Mouse (Mus musculus): ENCODE measurements around the gene Sort1. TPM values are rescaled to one million over a fixed set of nuclear protein-coding genes. Genes with fewer than 3 reads are reported as not detected.

Sort1 gene
- polyA plus RNA-seq, 1 experiment from 2014 or later, result 7.6 TPM

DNA sequence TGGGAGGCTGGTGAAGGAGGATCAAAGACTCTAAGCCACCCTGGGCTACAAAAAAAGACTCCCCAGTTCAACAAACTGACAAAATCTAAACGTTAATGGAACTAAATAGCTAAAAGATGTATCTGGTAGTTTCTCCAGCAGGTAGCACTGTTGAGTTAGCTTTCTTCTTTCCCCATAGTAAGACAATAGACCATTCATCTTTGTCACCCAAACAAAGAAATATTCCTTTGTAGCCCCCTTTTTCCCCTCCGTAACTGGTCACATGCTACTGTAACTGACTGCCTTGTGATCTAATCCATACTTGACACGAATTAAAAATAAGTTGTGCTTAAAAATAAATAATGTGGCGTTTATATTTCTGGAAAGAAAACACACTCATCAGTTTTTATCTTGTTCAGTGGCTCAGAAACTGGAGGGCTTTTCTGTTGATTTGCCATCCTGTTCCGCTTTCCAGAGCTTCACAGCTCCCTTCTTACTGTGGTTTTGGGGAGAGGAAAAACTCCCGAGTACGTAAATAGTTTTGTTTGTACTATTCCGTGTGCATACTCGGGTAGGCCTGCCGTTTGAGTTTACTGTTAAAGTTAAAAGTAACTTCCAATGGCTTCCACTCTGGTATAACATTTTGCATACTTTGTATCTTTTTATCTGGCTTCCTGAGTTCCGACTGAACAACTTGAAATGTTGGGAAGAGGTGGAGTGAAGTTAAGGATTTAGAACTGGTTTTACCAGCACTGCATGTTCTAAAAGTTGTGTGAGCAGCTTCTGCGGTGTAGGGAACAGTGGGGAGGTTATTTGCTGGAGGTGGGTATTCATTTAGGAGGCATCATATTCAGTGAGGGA lies 1.3 kb upstream of the Sort1 start:
- Histone ChIP-seq H3K27ac (ENCODE audit: low read length) (peak overlapping the region; percentile 87), H3K4me1 (ENCODE audit: insufficient read depth, low read length) (peaks cover 37% of the 10 kb centered on the region), H3K9ac (replicated peaks; ENCODE audit: low read length) (peak overlapping the region; percentile 86), H3K4me2 (replicated peaks; ENCODE audit: low read depth, low read length) (peak overlapping the region; percentile 96), H3K36me3 (ENCODE audit: insufficient read depth, low read length) (peaks cover 10% of the 10 kb centered on the region), H3K27me3 (ENCODE audit: insufficient read depth, low read length) (no peaks in the 10 kb centered on the region), H3K4me3 (ENCODE audit: low read length) (peak overlapping the region; percentile 85), H3K9me3 (ENCODE audit: low read length) (no peaks in the 10 kb centered on the region)
- ATAC-seq (ENCODE audit: low FRiP score, low TSS enrichment), result no peak
- WGBS, result 18% methylated on average over 12 of the region's 12 CpGs

- ATAC-seq (ENCODE audit: low FRiP score, low TSS enrichment), result no peak
- WGBS, result 9% methylated on average over 6 of the region's 6 CpGs
Observed at GRCm38 (mm10) chr3:108283241-108283561, 681 bp upstream of the Sort1 start.

DNA sequence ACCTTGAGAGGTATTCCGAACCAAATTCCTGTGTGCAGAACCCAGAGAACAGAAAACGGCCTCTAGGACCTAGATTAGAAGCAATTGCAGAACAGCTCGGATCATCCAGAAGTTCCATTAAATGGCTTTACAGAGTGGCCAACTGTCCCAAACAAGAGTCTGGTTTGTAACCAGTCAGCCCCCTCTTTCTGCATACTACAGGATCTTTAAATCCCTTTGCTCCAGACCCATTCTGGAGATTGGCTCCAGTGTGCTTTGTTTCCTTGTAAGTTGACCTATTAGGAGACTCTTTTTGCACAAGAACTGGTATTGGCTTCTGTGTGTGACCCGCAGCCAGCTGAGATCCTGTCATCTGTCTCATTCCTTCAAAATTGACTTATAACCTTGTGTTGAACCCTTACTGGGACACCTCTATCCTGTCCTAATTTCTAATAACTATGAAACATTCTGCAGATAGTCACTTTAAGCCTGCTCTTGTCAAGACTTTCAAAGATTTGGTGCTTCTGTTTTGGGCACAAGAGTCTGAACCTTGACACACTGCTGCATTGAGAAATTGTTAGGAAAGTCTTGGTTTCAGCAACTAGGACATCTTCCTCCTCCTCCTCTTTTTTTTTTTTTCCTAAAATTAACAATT lies 1.3 kb downstream of the Sort1 start:
- H3K27ac ChIP-seq (ENCODE audit: low read length), result no peak overlapping the region
- H3K36me3 ChIP-seq (ENCODE audit: insufficient read depth, low read length), result 0 out of 2 replicates have a peak, but pooled peaks cover 2% of the 10 kb centered on the region
- peak overlapping the region; percentile 96 for H3K4me2 ChIP-seq (replicated peaks; ENCODE audit: low read depth, low read length)
- H3K27me3 ChIP-seq (ENCODE audit: insufficient read depth, low read length), result no peaks in the 10 kb centered on the region
- WGBS, result 57% methylated on average over 4 of the region's 4 CpGs
- H3K9ac ChIP-seq (replicated peaks; ENCODE audit: low read length), result no peak overlapping the region
- H3K4me3 ChIP-seq (ENCODE audit: low read length), result peak overlapping the region; percentile 85
- peaks cover 63% of the 10 kb centered on the region for H3K4me1 ChIP-seq (ENCODE audit: insufficient read depth, low read length)
- ATAC-seq (ENCODE audit: low FRiP score, low TSS enrichment), result no peak
- no peaks in the 10 kb centered on the region for H3K9me3 ChIP-seq (ENCODE audit: low read length)

More at GRCm38 (mm10) chr3:108283241-108283561, 681 bp upstream of the Sort1 start:
- Histone ChIP-seq H3K27me3 (ENCODE audit: insufficient read depth, low read length) (no peaks in the 10 kb centered on the region), H3K9ac (replicated peaks; ENCODE audit: low read length) (peak overlapping the region; percentile 86), H3K4me1 (ENCODE audit: insufficient read depth, low read length) (peaks cover 43% of the 10 kb centered on the region), H3K4me2 (replicated peaks; ENCODE audit: low read depth, low read length) (peak overlapping the region; percentile 96), H3K4me3 (ENCODE audit: low read length) (peak overlapping the region; percentile 85), H3K27ac (ENCODE audit: low read length) (peak overlapping the region; percentile 87), H3K36me3 (ENCODE audit: insufficient read depth, low read length) (peaks cover 5% of the 10 kb centered on the region; the same call in 1 of the 2 replicates), H3K9me3 (ENCODE audit: low read length) (no peaks in the 10 kb centered on the region)

- no peak for ATAC-seq (ENCODE audit: low FRiP score, low TSS enrichment)
- peak overlapping the region; percentile 82; the same call in 1 of the 2 replicates for H3K27ac ChIP-seq (ENCODE audit: low read length)
- H3K4me1 ChIP-seq (ENCODE audit: insufficient read depth, low read length), result peaks cover 65% of the 10 kb centered on the region
Observed at GRCm38 (mm10) chr3:108286671-108287439, 3.0 kb downstream of the Sort1 start.

DNA sequence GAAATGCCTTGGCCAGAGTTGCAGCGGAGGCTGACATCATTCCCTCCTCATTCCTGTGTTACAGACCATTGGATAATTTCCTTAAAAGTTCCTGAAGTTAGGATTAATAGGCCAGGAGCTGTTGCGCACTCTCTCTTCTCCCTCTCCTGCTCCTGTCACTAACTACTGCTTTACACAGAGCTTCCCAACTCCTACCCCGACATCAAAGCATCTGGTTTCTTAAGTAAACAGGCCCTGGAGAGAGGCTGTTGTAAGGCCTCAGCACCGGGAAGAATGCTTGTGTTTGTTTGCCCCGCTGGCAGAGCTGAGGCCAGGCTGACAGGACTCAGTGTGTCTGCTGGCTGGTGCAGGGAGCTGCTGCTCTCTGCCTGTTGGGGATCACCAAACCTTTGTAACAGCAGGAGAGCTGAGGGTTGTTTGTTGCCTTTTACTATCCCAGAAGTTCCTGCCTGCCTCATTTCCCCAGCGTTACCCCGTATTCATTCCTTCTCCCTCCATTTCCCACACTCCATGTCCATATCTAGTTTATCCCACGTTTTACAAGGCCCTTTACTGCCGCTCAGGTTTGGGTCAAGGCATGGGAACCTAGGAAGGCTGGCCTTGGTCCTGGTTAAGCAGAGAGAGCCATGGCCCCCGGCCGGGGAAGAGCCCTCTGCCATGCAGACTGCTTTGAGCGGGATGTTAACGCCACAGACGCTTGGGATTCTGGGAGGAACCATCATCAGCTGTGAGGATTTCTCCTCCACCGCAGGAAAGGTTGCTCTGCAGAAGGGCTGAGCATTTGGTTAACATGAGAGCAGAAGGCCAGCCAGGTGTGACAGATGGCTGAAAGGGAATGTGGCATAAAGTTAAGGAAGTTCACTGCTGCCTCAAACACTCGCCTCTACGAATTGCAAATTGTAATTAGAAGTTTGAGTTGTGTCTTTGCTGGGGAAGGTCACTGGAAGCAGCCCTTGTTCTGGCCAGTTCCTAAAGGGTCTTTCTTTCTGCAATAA lies 4.2 kb downstream of the Sort1 start:
- H3K4me1 ChIP-seq (ENCODE audit: insufficient read depth, low read length), result peaks cover 58% of the 10 kb centered on the region
- 21% methylated on average over 17 of the region's 17 CpGs for WGBS
- H3K9me3 ChIP-seq (ENCODE audit: low read length), result no peaks in the 10 kb centered on the region
- H3K36me3 ChIP-seq (ENCODE audit: insufficient read depth, low read length), result no peaks in the 10 kb centered on the region
- H3K4me2 ChIP-seq (replicated peaks; ENCODE audit: low read depth, low read length), result peak overlapping the region; percentile 31
- no peaks in the 10 kb centered on the region for H3K27me3 ChIP-seq (ENCODE audit: insufficient read depth, low read length)
- peak overlapping the region; percentile 23 for H3K9ac ChIP-seq (replicated peaks; ENCODE audit: low read length)
- no peak for ATAC-seq (ENCODE audit: low FRiP score, low TSS enrichment)
- peak overlapping the region; percentile 82 for H3K27ac ChIP-seq (ENCODE audit: low read length)
- no peak overlapping the region for H3K4me3 ChIP-seq (ENCODE audit: low read length)

More at GRCm38 (mm10) chr3:108286671-108287439, 3.0 kb downstream of the Sort1 start:
- Histone ChIP-seq H3K4me3 (ENCODE audit: low read length) (no peak overlapping the region), H3K9ac (replicated peaks; ENCODE audit: low read length) (0 out of 2 replicates have a peak overlapping the region, but pooled peaks have one; percentile 14), H3K36me3 (ENCODE audit: insufficient read depth, low read length) (no peaks in the 10 kb centered on the region), H3K27me3 (ENCODE audit: insufficient read depth, low read length) (no peaks in the 10 kb centered on the region), H3K9me3 (ENCODE audit: low read length) (no peaks in the 10 kb centered on the region), H3K4me2 (replicated peaks; ENCODE audit: low read depth, low read length) (no peak overlapping the region)
- 67% methylated on average over 14 of the region's 14 CpGs for WGBS

DNA sequence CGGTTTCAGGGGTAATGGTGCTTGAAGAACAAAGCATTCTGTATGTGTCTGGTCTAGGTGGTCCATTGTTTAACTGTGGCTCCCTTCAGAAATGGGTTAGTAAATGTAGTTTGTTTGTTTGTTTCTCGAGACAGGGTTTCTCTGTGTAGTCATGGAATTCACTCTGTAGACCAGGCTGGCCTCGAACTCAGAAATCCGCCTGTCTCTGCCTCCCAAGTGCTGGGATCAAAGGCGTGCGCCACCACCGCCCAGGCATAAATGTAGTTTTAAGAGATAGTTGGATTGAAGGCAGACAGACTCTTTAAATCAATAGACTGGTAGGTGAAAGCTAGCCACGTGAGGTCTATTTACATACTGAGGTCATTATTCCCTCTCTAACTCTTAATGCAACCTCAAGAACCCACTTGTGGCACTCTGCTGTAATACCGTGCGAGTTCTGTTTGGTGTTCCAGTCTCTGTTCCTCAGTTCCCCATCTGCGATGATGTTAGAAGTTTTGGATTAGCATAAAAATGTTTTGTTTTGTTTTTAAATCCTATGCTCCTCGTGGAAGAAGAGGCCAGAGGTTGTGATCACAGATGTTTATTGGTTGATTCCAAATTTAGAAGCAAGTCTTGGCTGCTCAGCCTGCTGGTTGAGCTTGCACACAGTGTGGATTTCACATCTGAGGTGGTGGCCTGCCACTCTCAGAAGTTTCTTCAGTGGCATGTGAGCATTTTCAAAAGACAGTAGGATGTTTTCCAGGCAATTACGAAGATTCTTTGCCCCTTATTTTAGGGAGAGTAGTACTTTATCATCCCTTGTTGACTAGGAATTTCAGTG lies 5.6 kb downstream of the Sort1 start:
- ATAC-seq (ENCODE audit: low FRiP score, low TSS enrichment), result no peak
- WGBS, result 70% methylated on average over 13 of the region's 13 CpGs

GRCm38 (mm10) chr3:108291036-108291799 lies 7.3 kb downstream of the Sort1 start:
- peaks cover 55% of the 10 kb centered on the region for H3K4me1 ChIP-seq (ENCODE audit: insufficient read depth, low read length)
- no peak overlapping the region for H3K4me2 ChIP-seq (replicated peaks; ENCODE audit: low read depth, low read length)
- no peak overlapping the region for H3K4me3 ChIP-seq (ENCODE audit: low read length)
- 65% methylated on average over 17 of the region's 17 CpGs for WGBS
- no peaks in the 10 kb centered on the region for H3K27me3 ChIP-seq (ENCODE audit: insufficient read depth, low read length)
- H3K27ac ChIP-seq (ENCODE audit: low read length), result peak overlapping the region; percentile 25; the same call in 1 of the 2 replicates
- no peaks in the 10 kb centered on the region for H3K36me3 ChIP-seq (ENCODE audit: insufficient read depth, low read length)
- H3K9ac ChIP-seq (replicated peaks; ENCODE audit: low read length), result no peak overlapping the region
- peak; percentile 20; the same call in 1 of the 2 replicates for ATAC-seq (ENCODE audit: low FRiP score, low TSS enrichment)
- H3K9me3 ChIP-seq (ENCODE audit: low read length), result no peaks in the 10 kb centered on the region

More for the DNA sequence above, 5.6 kb downstream of the Sort1 start:
- Histone ChIP-seq H3K27me3 (ENCODE audit: insufficient read depth, low read length) (no peaks in the 10 kb centered on the region), H3K27ac (ENCODE audit: low read length) (peak overlapping the region; percentile 82; the same call in 1 of the 2 replicates), H3K4me1 (ENCODE audit: insufficient read depth, low read length) (peaks cover 58% of the 10 kb centered on the region), H3K4me3 (ENCODE audit: low read length) (no peak overlapping the region), H3K9ac (replicated peaks; ENCODE audit: low read length) (no peak overlapping the region), H3K9me3 (ENCODE audit: low read length) (no peaks in the 10 kb centered on the region), H3K4me2 (replicated peaks; ENCODE audit: low read depth, low read length) (no peak overlapping the region), H3K36me3 (ENCODE audit: insufficient read depth, low read length) (no peaks in the 10 kb centered on the region)

- no peak overlapping the region for H3K4me2 ChIP-seq (replicated peaks; ENCODE audit: low read depth, low read length)
- no peaks in the 10 kb centered on the region for H3K27me3 ChIP-seq (ENCODE audit: insufficient read depth, low read length)
- no peak overlapping the region for H3K4me3 ChIP-seq (ENCODE audit: low read length)
- H3K36me3 ChIP-seq (ENCODE audit: insufficient read depth, low read length), result no peaks in the 10 kb centered on the region
- 29% methylated on average over 2 of the region's 2 CpGs for WGBS
- no peak overlapping the region for H3K9ac ChIP-seq (replicated peaks; ENCODE audit: low read length)
- no peak overlapping the region for H3K27ac ChIP-seq (ENCODE audit: low read length)
- peaks cover 38% of the 10 kb centered on the region for H3K4me1 ChIP-seq (ENCODE audit: insufficient read depth, low read length)
- ATAC-seq (ENCODE audit: low FRiP score, low TSS enrichment), result no peak
- no peaks in the 10 kb centered on the region for H3K9me3 ChIP-seq (ENCODE audit: low read length)
Observed at GRCm38 (mm10) chr3:108294398-108294797, 10.5 kb downstream of the Sort1 start.
